Mouse (Mus musculus) heart, adult 2 months (tissue): ENCODE measurements around the gene Gm960.

Source experiments
- CTCF ChIP-seq: fragments of 200-600 bp; IDR thresholded peaks from 2 replicates; pipeline ENCODE4 v1.8.1; 2022; ENCODE audit warnings: antibody characterized with exemption, mild to moderate bottlenecking, moderate library complexity
- EP300 ChIP-seq: fragments of 200-500 bp; IDR thresholded peaks from 2 replicates; pipeline ENCODE4 v1.6.1; 2011; ENCODE audit warnings: low read depth, low read length, control low read depth; ENCODE audit not compliant: insufficient read depth
- POLR2A ChIP-seq: fragments of 200-500 bp; IDR thresholded peaks from 2 replicates; pipeline ENCODE4 v1.6.1; 2011; ENCODE audit warnings: mild to moderate bottlenecking, low read depth, low read length, control low read depth; ENCODE audit not compliant: insufficient read depth

- TF ChIP-seq POLR2A (no peak), CTCF (no peak), EP300 (no peak)
Observed at GRCm38 (mm10) chr19:4612181-4612961, 86.1 kb downstream of the Gm960 start.
